Mouse (Mus musculus) thymus, postnatal 25 days (tissue): ENCODE measurements around the gene Fpr-rs3.

Experiments used
- DNase-seq: peaks from one replicate; pipeline ENCODE4 v3.0.0; 2022

Fpr-rs3 gene

DNA sequence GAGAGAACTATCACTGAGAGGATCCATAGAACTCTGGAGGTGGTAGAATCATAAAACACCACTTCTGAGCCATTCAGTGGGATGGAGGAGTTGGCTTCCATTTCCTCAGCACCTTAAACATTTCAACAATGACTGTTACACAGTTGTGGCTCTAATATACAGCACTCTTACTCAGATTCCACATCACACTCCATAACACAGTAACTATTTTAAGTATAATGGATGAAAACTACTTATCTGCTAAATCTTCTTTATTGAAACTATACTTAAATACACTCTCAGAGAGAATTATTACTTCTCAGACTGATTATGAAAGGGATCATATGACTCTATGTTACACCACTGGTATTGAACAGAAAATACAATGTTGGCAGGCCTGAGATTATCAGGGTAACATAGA is at the start of gene Fpr-rs3:
Gene Fpr-rs3 (minus strand): TSS at position 101 of the 400 bp plus-strand sequence.
- no peak for DNase-seq

- DNase-seq: no peak
These were observed 28.4 kb downstream of the Fpr-rs3 start, which contains the start of gene Vmn2r110 for GRCm38 (mm10) chr17:20596323-20596722. Gene Vmn2r110 (minus strand): TSS chr17:20596423.
